Mouse (Mus musculus) left cerebral cortex, postnatal 36 days (tissue): ENCODE measurements at regions not wholly inside any gene's neighbourhood (a gene's known extent, or its start where the extent isn't known, plus 50 kb on each side); places are given as distances from the start of the nearest gene placed in this dataset.

ENCODE experiments used
- DNase-seq, 2 experiments: peaks; one replicate each; pipeline ENCODE4 v3.0.0; 2021 to 2022; ENCODE audit warnings: low spot score in 2 of 2, mixed read lengths in 1 of 2
- intact Hi-C: fragments of 180-260 bp; cut with DNase I; formaldehyde crosslinking; loops from one replicate; pipeline ENCODE4 v1.15.1; 2025

DNA sequence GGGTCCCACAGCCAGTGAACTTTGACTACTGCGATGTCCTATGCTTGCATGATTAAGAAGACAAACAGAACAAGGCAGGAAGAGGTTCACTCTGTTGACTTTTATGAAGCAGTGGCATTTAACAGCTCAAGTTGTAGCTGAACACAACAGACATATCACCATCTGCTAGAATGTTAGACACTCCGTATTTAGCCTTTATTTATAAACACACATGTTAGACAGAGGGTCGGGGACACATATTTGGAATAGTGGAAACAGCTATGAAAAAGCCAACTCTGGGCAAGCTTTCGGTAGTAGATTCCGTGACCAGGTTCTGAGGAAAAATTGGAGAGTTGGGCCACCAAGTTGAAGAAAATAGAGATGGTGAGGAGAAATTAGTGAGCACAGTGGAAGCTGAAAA lies 775.6 kb upstream of the Fam98a start:
- DNase-seq = no peak
- intact Hi-C loops = no loop called here

DNA sequence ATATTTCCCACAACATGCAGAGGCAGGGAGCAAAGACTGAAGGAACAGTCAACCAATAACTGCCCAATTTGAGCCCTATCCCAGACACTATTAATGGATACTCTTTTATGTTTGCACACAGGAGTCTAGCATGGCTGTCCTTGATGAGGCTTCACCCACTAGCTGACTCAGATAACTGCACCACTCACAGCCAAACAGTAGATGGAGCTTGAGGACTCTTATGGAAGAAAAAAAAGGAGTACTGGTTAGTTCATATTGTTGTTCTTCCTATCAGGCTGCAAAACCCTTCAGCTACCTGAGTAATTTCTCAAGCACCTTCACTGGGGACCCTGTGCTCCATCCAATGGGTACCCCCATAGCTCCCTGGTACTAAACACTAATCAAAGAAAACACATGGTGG lies 742.9 kb upstream of the Fam98a start:
- peak; percentile 5 to 15 for DNase-seq
- intact Hi-C loops = no loop called here
